Mouse (Mus musculus): ENCODE measurements at regions not wholly inside any gene's neighbourhood (a gene's known extent, or its start where the extent isn't known, plus 50 kb on each side); places are given as distances from the start of the nearest gene placed in this dataset.

GRCm38 (mm10) chr14:76698718-76699402 lies 142.2 kb upstream of the Serp2 start:
- intact Hi-C loops (cut with DNase I; ENCODE audit: low total_unique reads): no loop called here
- DNase-seq: no peak

GRCm38 (mm10) chr14:76696729-76697128 lies 140.0 kb upstream of the Serp2 start:
- DNase-seq: no peak
- intact Hi-C loops (cut with DNase I; ENCODE audit: low total_unique reads): no loop called here

GRCm38 (mm10) chr14:76695691-76696355 lies 139.1 kb upstream of the Serp2 start:
- intact Hi-C loops (cut with DNase I; ENCODE audit: low total_unique reads): no loop called here
- no peak for DNase-seq

GRCm38 (mm10) chr14:76694894-76695293 lies 138.2 kb upstream of the Serp2 start:
- intact Hi-C loops (cut with DNase I; ENCODE audit: low total_unique reads): no loop called here
- no peak for DNase-seq

GRCm38 (mm10) chr14:76693351-76694317 lies 136.9 kb upstream of the Serp2 start:
- DNase-seq: no peak
- intact Hi-C loops (cut with DNase I; ENCODE audit: low total_unique reads): no loop called here

- intact Hi-C loops (cut with DNase I; ENCODE audit: low total_unique reads): no loop called here
- no peak for DNase-seq
These were observed 131.3 kb upstream of the Serp2 start for GRCm38 (mm10) chr14:76687971-76688407.

- intact Hi-C loops (cut with DNase I; ENCODE audit: low total_unique reads): no loop called here
- DNase-seq: no peak
These were observed 130.2 kb upstream of the Serp2 start for GRCm38 (mm10) chr14:76686762-76687453.

GRCm38 (mm10) chr14:76685830-76686761 lies 129.4 kb upstream of the Serp2 start:
- DNase-seq: peak; percentile 20
- intact Hi-C loops (cut with DNase I; ENCODE audit: low total_unique reads): no loop called here

- intact Hi-C loops (cut with DNase I; ENCODE audit: low total_unique reads): no loop called here
- no peak for DNase-seq
These were observed 127.6 kb upstream of the Serp2 start for GRCm38 (mm10) chr14:76684327-76684726.

GRCm38 (mm10) chr14:76681581-76682377 lies 125.1 kb upstream of the Serp2 start:
- DNase-seq: peak; percentile 66
- intact Hi-C loops (cut with DNase I; ENCODE audit: low total_unique reads): no loop called here

- DNase-seq: peak; percentile 67
- intact Hi-C loops (cut with DNase I; ENCODE audit: low total_unique reads): no loop called here
These were observed 121.9 kb upstream of the Serp2 start for GRCm38 (mm10) chr14:76678512-76679134.

GRCm38 (mm10) chr14:76674949-76675348 lies 118.3 kb upstream of the Serp2 start:
- no peak for DNase-seq
- intact Hi-C loops (cut with DNase I; ENCODE audit: low total_unique reads): no loop called here

- DNase-seq: no peak
- intact Hi-C loops (cut with DNase I; ENCODE audit: low total_unique reads): no loop called here
These were observed 117.1 kb upstream of the Serp2 start for GRCm38 (mm10) chr14:76673671-76674331.

GRCm38 (mm10) chr14:76672899-76673298 lies 116.2 kb upstream of the Serp2 start:
- no peak for DNase-seq
- intact Hi-C loops (cut with DNase I; ENCODE audit: low total_unique reads): no loop called here

- intact Hi-C loops (cut with DNase I; ENCODE audit: low total_unique reads): no loop called here
- DNase-seq: no peak
These were observed 115.8 kb upstream of the Serp2 start for GRCm38 (mm10) chr14:76672442-76672841.

GRCm38 (mm10) chr14:76671023-76671422 lies 114.3 kb upstream of the Serp2 start:
- DNase-seq: no peak
- intact Hi-C loops (cut with DNase I; ENCODE audit: low total_unique reads): no loop called here
